Mouse (Mus musculus) neural tube, embryonic 11.5 days (tissue): ENCODE measurements around the gene Gm33543. TPM values are rescaled to one million over a fixed set of nuclear protein-coding genes. Genes with fewer than 3 reads are reported as not detected.
A peak's percentile ranks its signal among the peaks of the same experiment; 100 is the strongest.

Experiments
- ATAC-seq: fragments of 200-750 bp; cut with Nextera tagmentation; 2 replicates; pipeline ENCODE4 v1.8.0; 2017; ENCODE audit warnings: moderate number of reproducible peaks, mild to moderate bottlenecking, moderate TSS enrichment, moderate library complexity; ENCODE audit not compliant: insufficient read depth, low FRiP score, low TSS enrichment
- DNase-seq: peaks from one replicate; pipeline ENCODE4 v3.0.0-alpha.2; 2015; ENCODE audit warnings: low spot score
- H3K27ac ChIP-seq: fragments of 300-500 bp; sonication (generic); 2 replicates; pipeline ENCODE4 v1.5.1; 2014; ENCODE audit warnings: low read depth, mild to moderate bottlenecking, low read length
- H3K27me3 ChIP-seq: fragments of 300-500 bp; sonication (generic); 2 replicates; pipeline ENCODE4 v1.6.1; 2014; ENCODE audit warnings: mild to moderate bottlenecking, low read length, mixed read lengths; ENCODE audit not compliant: control insufficient read depth, insufficient read depth
- H3K36me3 ChIP-seq: fragments of 300-500 bp; sonication (generic); 2 replicates; pipeline ENCODE4 v1.6.1; 2014; ENCODE audit warnings: mild to moderate bottlenecking, low read length, moderate library complexity, mixed read lengths; ENCODE audit not compliant: control insufficient read depth, insufficient read depth
- H3K4me1 ChIP-seq: fragments of 300-500 bp; sonication (generic); 2 replicates; pipeline ENCODE4 v1.6.1; 2014; ENCODE audit warnings: low read length, mixed read lengths; ENCODE audit not compliant: control insufficient read depth, insufficient read depth
- H3K4me2 ChIP-seq: fragments of 300-500 bp; sonication (generic); 2 replicates; pipeline ENCODE4 v1.6.1; 2014; ENCODE audit warnings: low read depth, mild to moderate bottlenecking, moderate library complexity
- H3K4me3 ChIP-seq: fragments of 300-500 bp; sonication (generic); 2 replicates; pipeline ENCODE4 v1.5.1; 2014; ENCODE audit warnings: low read depth, low read length
- H3K9ac ChIP-seq: fragments of 300-500 bp; sonication (generic); 2 replicates; pipeline ENCODE4 v1.6.1; 2014; ENCODE audit warnings: mild to moderate bottlenecking, low read length
- H3K9me3 ChIP-seq: fragments of 300-500 bp; sonication (generic); 2 replicates; pipeline ENCODE4 v1.6.1; 2016; ENCODE audit warnings: low read length; ENCODE audit not compliant: control insufficient read depth
- WGBS: fragments of 180-500 bp; shearing (Covaris S2); extraction: QIAGEN DNeasy Blood & Tissue Kit; methylation state at CpG from one replicate; pipeline ENCODE4 v1.1.7; 2014; 5-methylcytosine and 5-hydroxymethylcytosine counted together
- polyA plus RNA-seq: library from polyadenylated mRNA; unstranded; fragments of >200 nt; fragmentation: Nextera tagmentation; extraction: Ambion mirVana; gene quantifications from 2 replicates; pipeline ENCODE4 v1.2.1, GENCODE M21; 2014

The Gm33543 gene
- polyA plus RNA-seq, 1 experiment from 2014 or later, result not detected

DNA sequence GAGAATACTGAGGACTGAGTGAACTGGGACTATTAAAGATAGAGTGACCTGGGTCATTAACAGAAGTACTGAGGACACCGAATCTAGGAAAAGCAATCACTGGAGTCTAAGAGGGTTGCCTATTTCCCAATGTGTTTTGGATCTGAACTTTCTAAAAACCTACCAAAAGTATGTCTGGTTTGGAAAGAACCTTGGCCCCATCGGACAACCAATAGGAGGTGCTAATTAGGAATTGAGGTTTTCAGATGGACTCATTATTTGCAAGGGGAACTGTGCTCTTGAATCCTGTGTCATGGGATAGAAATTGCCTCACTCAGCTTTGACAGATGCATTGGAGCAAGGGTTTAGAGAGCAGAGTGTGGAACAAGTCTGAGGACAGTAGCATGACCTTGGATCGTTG is 1.5 kb downstream of the Gm33543 start:
- no peaks in the 10 kb centered on the region for H3K27me3 ChIP-seq

DNA sequence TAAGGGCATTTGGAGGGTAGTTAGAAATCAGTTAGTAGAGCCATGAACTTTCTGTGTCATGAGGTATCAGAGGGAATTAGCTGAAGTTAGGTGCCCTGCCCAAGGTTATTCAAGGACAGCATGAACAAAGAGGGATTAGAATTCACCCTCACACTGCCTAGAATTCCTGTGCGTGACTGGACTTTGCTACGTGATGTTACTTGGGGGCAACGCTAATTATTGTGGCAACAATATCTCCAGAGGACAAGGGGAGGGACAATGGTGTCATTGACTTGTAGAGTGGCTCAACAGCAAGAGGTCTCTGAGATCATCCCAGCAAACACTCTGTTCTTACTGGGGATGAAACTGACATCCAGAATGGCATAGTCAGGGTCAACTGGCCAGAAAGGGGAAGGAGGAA is 2.9 kb downstream of the Gm33543 start:
- no peaks in the 10 kb centered on the region for H3K27me3 ChIP-seq
- DNase-seq, result no peak
- no peak overlapping the region for H3K4me3 ChIP-seq
- no peak for ATAC-seq
- no peaks in the 10 kb centered on the region for H3K4me1 ChIP-seq
- H3K4me2 ChIP-seq, result no peak overlapping the region
- no peaks in the 10 kb centered on the region for H3K36me3 ChIP-seq
- no peaks in the 10 kb centered on the region for H3K9me3 ChIP-seq
- no peak overlapping the region for H3K9ac ChIP-seq
- 81% methylated on average over 3 of the region's 3 CpGs for WGBS
- H3K27ac ChIP-seq, result no peak overlapping the region

More for the DNA sequence above, 1.5 kb downstream of the Gm33543 start:
- Histone ChIP-seq H3K4me2 (no peak overlapping the region), H3K9me3 (no peaks in the 10 kb centered on the region), H3K9ac (no peak overlapping the region), H3K27ac (no peak overlapping the region), H3K4me1 (no peaks in the 10 kb centered on the region), H3K4me3 (no peak overlapping the region), H3K36me3 (no peaks in the 10 kb centered on the region)
- no peak for ATAC-seq
- DNase-seq, result no peak
- 94% methylated on average over 3 of the region's 3 CpGs for WGBS

DNA sequence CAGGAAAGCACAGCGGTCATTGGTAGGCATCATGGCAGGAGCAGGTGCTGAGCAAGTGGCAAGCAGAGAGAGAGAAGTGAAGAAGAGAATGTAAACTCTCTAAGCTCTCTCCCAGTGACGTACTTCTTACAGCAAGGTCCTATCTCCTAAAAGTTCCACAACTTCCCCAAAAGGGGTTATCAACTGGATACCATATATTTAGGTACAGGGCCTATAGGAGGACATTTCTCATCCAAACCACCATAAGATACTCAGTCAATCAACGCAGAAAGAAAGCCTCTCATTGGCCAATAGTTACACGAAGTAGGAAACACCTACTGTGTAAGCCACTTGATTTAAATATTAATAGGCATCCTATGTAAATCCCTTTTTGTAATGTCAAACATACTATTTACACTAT is 3.7 kb downstream of the Gm33543 start:
- H3K9ac ChIP-seq, result no peak overlapping the region
- DNase-seq (no peak), ATAC-seq (no peak)
- no peaks in the 10 kb centered on the region for H3K4me1 ChIP-seq
- 90% methylated on average over 4 of the region's 4 CpGs for WGBS
- no peaks in the 10 kb centered on the region for H3K27me3 ChIP-seq
- H3K36me3 ChIP-seq, result no peaks in the 10 kb centered on the region
- no peak overlapping the region for H3K27ac ChIP-seq
- no peak overlapping the region for H3K4me3 ChIP-seq
- no peaks in the 10 kb centered on the region for H3K9me3 ChIP-seq
- no peak overlapping the region for H3K4me2 ChIP-seq

DNA sequence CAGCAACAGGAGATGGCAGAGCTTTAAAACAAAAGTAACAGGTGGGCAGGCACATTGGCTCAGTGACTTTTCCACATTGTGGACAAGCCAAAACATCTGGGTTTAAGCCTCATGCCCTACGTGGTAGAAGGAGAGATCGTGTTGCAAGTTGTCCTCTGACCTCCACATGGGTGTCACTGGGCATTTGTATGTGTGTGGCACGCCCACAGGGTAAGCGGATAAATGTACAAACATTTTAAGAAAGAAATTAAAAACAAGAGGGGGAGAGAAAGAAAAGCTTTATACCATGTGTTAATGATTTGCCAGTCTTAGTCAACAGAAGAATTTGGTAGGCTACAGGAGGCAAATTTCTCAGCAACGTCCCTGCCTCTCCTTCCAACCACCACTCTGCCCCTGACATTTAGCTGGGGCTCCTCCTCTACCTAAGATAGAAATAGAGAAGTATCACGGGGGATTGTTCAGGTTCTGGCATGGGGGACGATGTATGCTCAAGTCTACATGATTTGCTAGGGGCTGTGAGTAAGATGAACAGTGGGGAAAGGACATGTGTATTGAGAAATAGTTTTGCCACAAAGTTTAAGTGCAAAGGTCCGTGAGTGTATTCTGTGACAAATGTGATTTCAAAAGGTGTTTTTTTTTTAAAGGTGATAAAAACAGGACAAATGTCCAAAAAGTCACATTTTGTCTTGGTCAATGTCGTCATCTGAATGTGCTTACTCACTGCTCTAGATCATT is 6.0 kb downstream of the Gm33543 start:
- H3K4me1 ChIP-seq, result no peaks in the 10 kb centered on the region
- H3K9me3 ChIP-seq, result no peaks in the 10 kb centered on the region
- DNase-seq, result no peak
- no peak overlapping the region for H3K4me2 ChIP-seq
- H3K9ac ChIP-seq, result no peak overlapping the region
- H3K27me3 ChIP-seq, result no peaks in the 10 kb centered on the region
- no peak overlapping the region for H3K4me3 ChIP-seq
- no peak overlapping the region for H3K27ac ChIP-seq
- WGBS, result 79% methylated on average over 9 of the region's 9 CpGs
- ATAC-seq, result no peak
- no peaks in the 10 kb centered on the region for H3K36me3 ChIP-seq

DNA sequence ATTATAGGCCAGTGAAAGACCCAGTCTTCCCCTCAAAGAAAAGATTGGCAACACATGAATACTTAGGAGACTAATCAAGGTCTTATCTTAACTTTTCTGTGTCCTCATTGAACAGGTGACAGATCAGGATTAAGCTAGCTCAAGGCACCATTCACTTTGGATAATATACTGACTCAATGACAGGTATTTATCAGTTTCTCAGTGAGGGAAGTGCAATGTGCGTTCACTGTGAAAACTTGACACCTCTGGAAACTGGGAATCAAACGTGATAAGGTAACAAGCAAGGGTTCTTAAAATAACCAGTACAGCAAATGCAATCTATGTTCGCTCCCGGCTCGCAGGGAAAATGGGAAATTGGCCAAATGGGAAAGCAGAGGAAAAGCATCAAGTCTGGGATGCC is 11.8 kb downstream of the Gm33543 start:
- Histone ChIP-seq H3K27ac (no peak overlapping the region), H3K4me3 (no peak overlapping the region), H3K27me3 (no peaks in the 10 kb centered on the region), H3K36me3 (no peaks in the 10 kb centered on the region), H3K9me3 (no peaks in the 10 kb centered on the region), H3K9ac (no peak overlapping the region), H3K4me2 (no peak overlapping the region), H3K4me1 (no peaks in the 10 kb centered on the region)
- DNase-seq (no peak), ATAC-seq (no peak)
- WGBS, result 83% methylated on average over 5 of the region's 5 CpGs

DNA sequence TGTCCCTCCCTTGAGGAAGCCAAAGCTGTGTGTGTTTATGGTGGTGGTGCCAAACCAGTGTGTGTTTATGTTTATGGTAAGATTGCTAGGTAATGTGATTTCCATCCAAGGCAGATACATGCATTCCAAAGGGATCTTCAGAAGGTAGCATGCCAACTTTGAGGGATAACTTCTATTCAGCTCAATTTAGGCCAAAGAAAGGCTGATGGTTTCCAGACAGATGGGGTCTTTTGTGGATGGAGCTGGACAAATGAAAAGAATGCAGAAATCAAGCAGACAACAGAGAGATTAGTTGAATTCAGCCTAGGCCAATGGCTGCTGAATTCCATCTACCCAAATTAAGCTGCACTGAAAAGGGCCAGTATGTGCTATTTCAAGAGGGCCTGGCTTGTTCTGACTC is 13.3 kb downstream of the Gm33543 start:
- H3K4me2 ChIP-seq, result no peak overlapping the region
- ATAC-seq (no peak), DNase-seq (no peak)
- no peaks in the 10 kb centered on the region for H3K36me3 ChIP-seq
- H3K9ac ChIP-seq, result no peak overlapping the region
- no peaks in the 10 kb centered on the region for H3K27me3 ChIP-seq
- H3K4me3 ChIP-seq, result no peak overlapping the region
- no peak overlapping the region for H3K27ac ChIP-seq
- no peaks in the 10 kb centered on the region for H3K9me3 ChIP-seq
- H3K4me1 ChIP-seq, result no peaks in the 10 kb centered on the region

DNA sequence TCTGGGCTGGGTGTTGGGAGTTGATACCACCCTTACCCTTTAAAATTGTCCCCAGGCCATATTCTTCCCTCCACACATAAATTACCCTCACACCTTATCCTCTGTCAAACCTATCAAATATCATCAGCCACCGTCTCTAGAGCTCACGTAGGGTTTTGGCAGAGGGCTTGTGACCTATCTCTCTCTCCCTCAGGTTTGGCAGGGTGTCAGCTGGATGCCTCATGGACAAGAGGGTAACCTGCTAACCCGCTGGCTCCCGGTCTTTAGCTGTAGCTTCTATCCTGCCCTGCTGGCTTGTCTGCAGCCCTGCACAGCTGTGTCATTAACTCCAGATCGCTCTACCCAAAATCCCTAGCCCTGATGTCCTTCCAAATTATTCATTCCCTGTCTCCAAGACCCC is 14.4 kb downstream of the Gm33543 start:
- no peak for ATAC-seq
- no peaks in the 10 kb centered on the region for H3K36me3 ChIP-seq
- H3K9ac ChIP-seq, result no peak overlapping the region
- DNase-seq, result no peak
- H3K4me2 ChIP-seq, result no peak overlapping the region
- no peaks in the 10 kb centered on the region for H3K9me3 ChIP-seq
- no peak overlapping the region for H3K4me3 ChIP-seq
- H3K27me3 ChIP-seq, result no peaks in the 10 kb centered on the region
- 85% methylated on average over 5 of the region's 5 CpGs for WGBS
- no peak overlapping the region for H3K27ac ChIP-seq
- H3K4me1 ChIP-seq, result no peaks in the 10 kb centered on the region

DNA sequence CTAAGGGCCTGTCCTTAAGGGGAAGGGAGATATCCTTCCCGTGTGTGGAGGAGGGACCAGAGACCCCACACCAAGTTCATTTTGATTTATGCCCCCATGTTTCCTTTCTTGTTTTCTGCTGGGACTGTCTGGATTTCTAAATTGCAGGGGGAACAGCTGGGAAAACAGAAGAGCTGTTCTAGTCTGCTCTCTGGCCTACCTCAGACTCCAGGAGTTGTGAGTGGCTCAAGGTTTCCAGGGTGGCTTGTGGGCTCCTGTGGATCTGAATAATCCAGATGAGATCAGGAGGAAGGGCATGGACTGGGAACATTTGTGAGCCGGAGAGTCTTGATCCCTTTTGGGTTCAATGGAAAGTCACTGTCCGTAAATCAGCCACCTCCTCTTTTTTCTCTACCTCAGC is 17.1 kb downstream of the Gm33543 start:
- peak; percentile 17 for DNase-seq
- Histone ChIP-seq H3K9ac (no peak overlapping the region), H3K4me1 (no peaks in the 10 kb centered on the region), H3K27me3 (no peaks in the 10 kb centered on the region), H3K36me3 (no peaks in the 10 kb centered on the region), H3K9me3 (no peaks in the 10 kb centered on the region), H3K4me3 (no peak overlapping the region), H3K27ac (no peak overlapping the region), H3K4me2 (no peak overlapping the region)
- no peak for ATAC-seq
- WGBS, result 16% methylated on average over 3 of the region's 3 CpGs

DNA sequence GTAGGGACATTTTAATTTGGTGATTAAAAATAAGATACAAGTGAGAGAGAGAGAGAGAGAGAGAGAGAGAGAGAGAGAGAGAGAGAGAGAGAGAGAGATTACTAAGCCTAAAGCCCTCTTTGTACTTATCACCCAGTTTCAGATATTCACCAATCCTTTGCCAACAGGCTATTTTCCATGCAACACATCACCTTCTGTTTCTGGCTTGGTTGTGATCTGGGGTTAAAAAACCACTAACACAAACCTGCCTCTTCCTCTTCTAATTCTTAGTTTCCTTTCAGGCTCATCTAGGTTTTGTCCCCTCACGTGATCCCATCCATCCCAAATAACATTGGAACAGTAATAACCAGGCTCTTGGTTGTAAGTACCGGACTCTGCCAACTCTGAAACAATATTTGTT is 24.2 kb downstream of the Gm33543 start:
- Histone ChIP-seq H3K36me3 (no peaks in the 10 kb centered on the region), H3K4me1 (peaks cover 5% of the 10 kb centered on the region; the same call in 1 of the 2 replicates), H3K9me3 (no peaks in the 10 kb centered on the region), H3K9ac (no peak overlapping the region), H3K4me2 (no peak overlapping the region), H3K4me3 (no peak overlapping the region), H3K27me3 (no peaks in the 10 kb centered on the region), H3K27ac (no peak overlapping the region)
- no peak for DNase-seq
- WGBS, result 100% methylated on average over 2 of the region's 2 CpGs
- no peak for ATAC-seq
